Mouse (Mus musculus): Measurements from ENCODE around the gene Chst1. TPM values are rescaled to one million over a fixed set of nuclear protein-coding genes. Genes with fewer than 3 reads are reported as not detected.

Chst1 gene
- polyA plus RNA-seq, 1 experiment: 5.5 TPM

DNA sequence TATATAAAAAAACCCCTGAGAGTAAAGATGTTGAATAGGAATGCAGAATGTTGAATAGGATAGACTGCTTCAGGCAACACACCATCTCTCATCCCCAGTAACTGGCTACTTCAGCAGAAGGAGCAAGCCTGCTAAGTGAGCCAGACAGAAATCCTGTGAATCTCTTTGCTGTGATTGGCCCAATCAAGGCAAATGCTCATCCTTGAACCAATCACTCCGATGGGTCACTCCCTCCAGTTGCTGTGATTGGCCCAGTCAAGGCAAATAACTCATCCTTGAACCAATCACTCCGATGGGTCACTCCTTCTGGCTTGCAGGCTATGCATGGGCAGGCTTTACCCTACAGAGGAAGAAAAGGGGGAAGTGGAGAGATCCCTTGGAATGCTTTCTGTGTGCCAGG, 57.7 kb downstream of the Chst1 start:
- TF ChIP-seq POLR2A (IDR thresholded peaks at IDR 0.05; ENCODE audit: low read depth, low read length) (no peak), CTCF (IDR thresholded peaks at IDR 0.05; ENCODE audit: extremely low read depth, insufficient read length, insufficient replicate concordance, low read depth, low read length) (no peak)
- H3K27me3 ChIP-seq (ENCODE audit: control insufficient read depth, insufficient read depth, low read length): no peaks in the 10 kb centered on the region
- H3K36me3 ChIP-seq (ENCODE audit: control insufficient read depth, insufficient read depth, low read length): no peaks in the 10 kb centered on the region

DNA sequence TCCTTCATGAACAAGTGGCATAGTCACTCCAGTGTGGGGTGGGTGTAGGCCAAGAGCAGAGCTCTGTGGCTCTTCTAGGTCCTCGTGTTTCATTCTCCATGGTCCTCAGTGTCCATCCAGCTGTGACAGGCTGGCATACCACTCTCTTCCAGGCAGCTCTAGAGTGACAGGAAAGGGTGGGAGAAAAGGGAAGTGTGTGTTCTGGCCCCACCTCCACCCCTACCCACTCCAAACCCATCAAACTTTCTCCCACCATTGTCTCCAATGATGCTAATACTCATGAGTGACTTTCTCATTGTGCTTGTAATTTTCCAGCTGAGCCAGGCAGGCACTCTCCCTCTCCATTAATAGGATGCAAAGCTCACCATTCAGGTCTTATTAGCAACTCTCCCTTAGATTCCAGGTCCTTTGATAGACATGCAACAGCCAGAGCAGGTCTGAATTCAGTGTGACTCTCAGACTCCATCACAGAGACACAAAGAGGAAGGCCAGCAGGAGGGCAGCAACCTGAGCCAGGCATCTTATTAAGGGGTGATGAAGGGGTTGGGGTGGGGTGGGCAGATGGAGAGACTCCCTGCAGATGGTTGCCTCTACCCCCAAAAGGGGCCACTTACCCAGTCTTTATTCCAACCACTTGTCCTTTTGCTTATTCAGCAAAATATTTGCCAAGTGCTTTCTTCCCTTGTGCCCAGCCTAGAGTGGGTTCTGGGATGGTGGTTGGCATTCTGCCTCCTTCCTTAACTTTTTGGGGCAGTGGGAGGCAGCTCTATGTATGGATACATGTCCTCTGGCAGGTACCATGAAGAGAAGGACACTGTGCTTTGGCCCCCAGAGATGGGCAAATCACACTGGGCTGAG, 59.0 kb downstream of the Chst1 start:
- 61% methylated on average over 1 of the region's 1 CpGs for WGBS
- H3K27ac ChIP-seq (ENCODE audit: insufficient read depth, low read depth, low read length): no peak overlapping the region
- TF ChIP-seq POLR2A (IDR thresholded peaks at IDR 0.05; ENCODE audit: low read depth, low read length) (no peak), CTCF (IDR thresholded peaks at IDR 0.05; ENCODE audit: extremely low read depth, insufficient read length, insufficient replicate concordance, low read depth, low read length) (no peak)
- no peaks in the 10 kb centered on the region for H3K36me3 ChIP-seq (ENCODE audit: control insufficient read depth, insufficient read depth, low read length)
- no peaks in the 10 kb centered on the region for H3K27me3 ChIP-seq (ENCODE audit: control insufficient read depth, insufficient read depth, low read length)
- no peaks in the 10 kb centered on the region for H3K4me1 ChIP-seq (ENCODE audit: control insufficient read depth, insufficient read depth, insufficient read length, low read length)
- no peak overlapping the region for H3K4me3 ChIP-seq (ENCODE audit: low read depth, low read length)

More for the DNA sequence above, 57.7 kb downstream of the Chst1 start:
- H3K27ac ChIP-seq (ENCODE audit: insufficient read depth, low read depth, low read length): no peak overlapping the region
- 71% methylated on average over 2 of the region's 2 CpGs for whole genome bisulfite sequencing
- H3K4me3 ChIP-seq (ENCODE audit: low read depth, low read length): no peak overlapping the region
- H3K4me1 ChIP-seq (ENCODE audit: control insufficient read depth, insufficient read depth, insufficient read length, low read length): no peaks in the 10 kb centered on the region

DNA sequence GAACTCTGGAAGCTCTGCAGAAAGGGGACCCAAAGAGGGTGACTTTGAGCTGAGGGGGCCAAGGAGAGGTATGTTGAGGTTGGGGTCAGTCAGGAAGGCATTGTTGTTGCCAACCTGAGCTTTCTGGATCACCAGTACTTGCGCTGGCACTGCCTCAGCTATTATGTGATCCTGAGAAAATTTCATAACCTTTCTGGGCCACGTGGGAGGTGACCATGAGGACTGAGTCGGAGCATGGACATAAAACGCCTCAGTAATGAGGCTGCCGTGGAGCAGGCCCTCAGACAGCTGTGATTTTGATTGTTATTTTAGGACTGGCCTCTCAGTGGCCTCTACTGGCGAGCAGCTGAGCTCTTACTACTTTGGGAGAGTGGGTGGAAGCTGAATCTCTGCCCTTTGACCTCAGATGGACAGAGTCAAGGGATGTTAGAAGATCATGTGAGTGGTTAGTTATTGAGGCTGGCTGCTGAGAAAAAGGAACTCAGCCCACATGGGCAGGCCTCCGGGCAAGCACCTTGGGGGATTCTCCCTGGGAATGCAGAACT, 60.1 kb downstream of the Chst1 start:
- WGBS: 73% methylated on average over 7 of the region's 7 CpGs
- Histone ChIP-seq H3K27me3 (ENCODE audit: control insufficient read depth, insufficient read depth, low read length) (no peaks in the 10 kb centered on the region), H3K36me3 (ENCODE audit: control insufficient read depth, insufficient read depth, low read length) (no peaks in the 10 kb centered on the region), H3K27ac (ENCODE audit: insufficient read depth, low read depth, low read length) (no peak overlapping the region), H3K4me3 (ENCODE audit: low read depth, low read length) (no peak overlapping the region), H3K4me1 (ENCODE audit: control insufficient read depth, insufficient read depth, insufficient read length, low read length) (no peaks in the 10 kb centered on the region)
- TF ChIP-seq POLR2A (IDR thresholded peaks at IDR 0.05; ENCODE audit: low read depth, low read length) (no peak), CTCF (IDR thresholded peaks at IDR 0.05; ENCODE audit: extremely low read depth, insufficient read length, insufficient replicate concordance, low read depth, low read length) (no peak)

DNA sequence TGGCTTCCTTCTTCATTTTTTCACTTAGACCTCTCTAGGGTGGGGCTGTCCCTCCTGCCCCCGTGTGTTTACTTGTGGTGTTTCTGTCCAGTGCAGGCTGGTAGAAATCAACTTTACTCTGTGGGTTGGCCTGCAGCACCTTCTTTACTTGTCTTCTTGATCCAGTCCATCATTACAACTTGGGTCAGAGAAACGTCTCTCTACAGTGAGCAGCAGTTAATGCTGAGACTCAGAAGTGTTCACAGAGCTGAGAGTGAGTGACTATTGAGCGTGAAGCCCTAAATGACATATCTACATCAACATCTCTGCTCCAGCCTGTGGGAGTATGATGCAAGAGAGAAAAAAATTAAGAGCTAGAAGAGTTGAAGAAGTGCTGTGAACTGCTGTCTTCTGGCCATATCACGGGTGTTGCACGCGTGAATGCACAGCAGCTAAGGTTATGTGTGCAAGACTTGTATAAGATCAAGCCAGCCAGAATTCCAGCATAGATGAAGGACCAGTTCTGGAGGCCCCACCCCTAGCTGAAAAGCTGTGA, 63.1 kb downstream of the Chst1 start:
- Histone ChIP-seq H3K4me1 (ENCODE audit: control insufficient read depth, insufficient read depth, insufficient read length, low read length) (no peaks in the 10 kb centered on the region), H3K4me3 (ENCODE audit: low read depth, low read length) (no peak overlapping the region), H3K36me3 (ENCODE audit: control insufficient read depth, insufficient read depth, low read length) (no peaks in the 10 kb centered on the region), H3K27ac (ENCODE audit: insufficient read depth, low read depth, low read length) (no peak overlapping the region), H3K27me3 (ENCODE audit: control insufficient read depth, insufficient read depth, low read length) (no peaks in the 10 kb centered on the region)
- no peak for TF ChIP-seq CTCF (IDR thresholded peaks at IDR 0.05; ENCODE audit: extremely low read depth, insufficient read length, insufficient replicate concordance, low read depth, low read length)
- TF ChIP-seq POLR2A (IDR thresholded peaks at IDR 0.05; ENCODE audit: low read depth, low read length): no peak
- WGBS: 81% methylated on average over 6 of the region's 6 CpGs

Other genes starting within 250 kb of the Chst1 start
- gene Pex16, start 225.0 kb upstream of the Chst1 start, polyA plus RNA-seq (2012; rRNA removed): 71.2 and 157 TPM in 2 replicates
- gene Large2, start 224.8 kb upstream of the Chst1 start, polyA plus RNA-seq (2012; rRNA removed): 12.3 and 15.6 TPM in 2 replicates
- 3.5 and 7.4 TPM in 2 replicates for gene 1700029I15Rik, start 217.2 kb upstream of the Chst1 start, polyA plus RNA-seq (2012; rRNA removed)
- 4.7 and 5.3 TPM in 2 replicates for gene Mapk8ip1, start 198.4 kb upstream of the Chst1 start, polyA plus RNA-seq (2012; rRNA removed)
- gene Cry2, start 165.7 kb upstream of the Chst1 start, polyA plus RNA-seq (2012; rRNA removed): 4.7 and 13.1 TPM in 2 replicates
- 124 and 160 TPM in 2 replicates for gene Slc35c1, start 139.2 kb upstream of the Chst1 start, polyA plus RNA-seq (2012; rRNA removed)

All from small intestine, adult 2 months (tissue).